Mouse (Mus musculus): ENCODE measurements around the gene Cd300ld3. TPM values are rescaled to one million over a fixed set of nuclear protein-coding genes. Genes with fewer than 3 reads are reported as not detected.

Cd300ld3 gene
- polyA plus RNA-seq (2015; fragmentation: Nextera tagmentation; extraction: Ambion mirVana), result not detected in 2 replicates

DNA sequence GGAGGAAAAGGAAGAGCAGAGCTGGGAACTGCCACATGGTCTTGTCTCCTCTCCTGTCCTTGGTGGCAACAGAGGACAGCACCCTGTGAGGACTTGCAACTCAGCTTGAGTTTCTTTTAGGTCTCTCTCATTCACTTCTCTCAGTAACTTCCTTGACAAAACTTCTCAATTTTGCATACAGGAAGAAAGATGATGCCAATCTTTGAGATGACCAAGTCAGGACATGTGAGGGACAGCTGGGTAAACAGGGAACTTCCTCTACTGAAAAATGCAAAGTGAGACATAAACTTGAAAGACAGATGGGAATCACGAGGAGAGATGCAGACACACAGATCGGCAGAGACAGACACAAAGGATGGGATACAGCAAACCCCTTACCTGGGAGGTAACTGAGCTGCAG is at the start of gene Cd300ld3:
Gene Cd300ld3, minus strand, starts transcription at position 151 of the 400 bp plus-strand sequence.

GRCm38 (mm10) chr11:115091362-115091901 is 43.2 kb upstream of the Cd300ld3 start, which contains the start of gene Rab37:
TSS of gene Rab37 (plus strand) at chr11:115091431.

GRCm38 (mm10) chr11:115062077-115062476 is 13.9 kb upstream of the Cd300ld3 start, which contains the start of gene Cd300e:
TSS of gene Cd300e (minus strand) at chr11:115062177.

GRCm38 (mm10) chr11:115037669-115038068 is 10.5 kb downstream of the Cd300ld3 start, which contains the start of gene Cd300ld5:
TSS of gene Cd300ld5 (minus strand) at chr11:115037769.

DNA sequence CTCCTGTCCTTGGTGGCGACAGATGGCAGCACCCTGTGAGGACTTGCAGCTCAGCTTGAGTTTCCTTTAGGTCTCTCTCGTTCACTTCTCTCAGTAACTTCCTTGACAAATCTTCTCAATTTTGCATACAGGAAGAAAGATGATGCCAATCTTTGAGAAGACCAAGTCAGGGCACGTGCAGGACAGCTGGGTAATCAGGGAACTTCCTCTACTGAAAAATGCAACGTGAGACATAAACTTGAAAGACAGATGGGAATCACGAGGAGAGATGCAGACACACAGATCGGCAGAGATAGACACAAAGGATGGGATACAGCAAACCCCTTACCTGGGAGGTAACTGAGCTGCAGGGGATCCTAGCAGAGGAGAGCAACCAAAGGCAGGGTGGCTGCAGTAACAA is 21.3 kb downstream of the Cd300ld3 start, which contains the start of gene Cd300ld4:
Gene Cd300ld4, minus strand, starts transcription at position 101 of the 400 bp plus-strand sequence.

GRCm38 (mm10) chr11:115016093-115016492 is 32.1 kb downstream of the Cd300ld3 start, which contains the start of gene Cd300ld2:
TSS of gene Cd300ld2 (minus strand) at chr11:115016193.

DNA sequence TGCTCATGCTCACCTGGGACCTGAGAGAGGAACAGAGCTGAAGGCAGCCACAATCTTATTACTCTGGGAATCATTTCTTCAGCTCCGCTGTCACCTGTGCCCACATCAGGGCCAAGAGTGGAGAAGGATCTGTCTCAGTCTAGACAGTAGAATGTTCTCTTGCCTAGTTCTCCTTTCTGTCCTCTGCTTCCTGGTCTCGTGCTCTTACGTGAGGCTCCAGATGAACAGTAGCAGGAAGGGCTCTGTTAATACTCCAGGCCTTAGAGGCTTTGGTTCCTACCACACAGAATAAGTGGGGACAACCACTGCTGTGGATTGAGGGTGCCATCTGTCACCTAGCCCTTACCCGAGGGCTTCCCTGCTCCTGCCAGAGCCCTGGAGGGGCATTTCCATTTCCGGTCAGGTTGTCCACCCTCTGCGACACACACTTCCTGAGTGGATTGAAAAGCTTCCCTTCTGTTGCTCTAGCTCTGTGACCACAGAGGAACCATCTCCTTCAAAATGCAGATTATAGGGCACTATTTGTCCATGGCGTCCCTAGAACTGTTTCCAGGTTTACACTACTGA is 46.7 kb downstream of the Cd300ld3 start, which contains the start of gene Cd300c2:
Gene Cd300c2, minus strand, starts transcription at position 407 of the 567 bp plus-strand sequence.

Other genes with a start within 250 kb of the Cd300ld3 start
- gene Gpr142, start 249.5 kb downstream of the Cd300ld3 start, polyA plus RNA-seq (2015; fragmentation: Nextera tagmentation; extraction: Ambion mirVana), result not detected in 2 replicates
- gene Gprc5c, start 197.3 kb downstream of the Cd300ld3 start, polyA plus RNA-seq (2015; fragmentation: Nextera tagmentation; extraction: Ambion mirVana), result 4.9 and 5.6 TPM in 2 replicates
- gene Cd300a, start 158.4 kb downstream of the Cd300ld3 start, polyA plus RNA-seq (2015; fragmentation: Nextera tagmentation; extraction: Ambion mirVana), result 2.0 and 3.5 TPM in 2 replicates
- 1.3 and 4.5 TPM in 2 replicates for gene Cd300lb, start 114.0 kb downstream of the Cd300ld3 start, polyA plus RNA-seq (2015; fragmentation: Nextera tagmentation; extraction: Ambion mirVana)
- not detected in 2 replicates for gene Cd300c, start 79.3 kb downstream of the Cd300ld3 start, polyA plus RNA-seq (2015; fragmentation: Nextera tagmentation; extraction: Ambion mirVana)
- gene Cd300ld, start 58.5 kb downstream of the Cd300ld3 start, polyA plus RNA-seq (2015; fragmentation: Nextera tagmentation; extraction: Ambion mirVana), result 1.1 and 3.8 TPM in 2 replicates
- 2.9 and 8.2 TPM in 2 replicates for gene Cd300c2, start 46.5 kb downstream of the Cd300ld3 start, polyA plus RNA-seq (2015; fragmentation: Nextera tagmentation; extraction: Ambion mirVana)
- not detected in 2 replicates for gene Cd300ld2, start 32.2 kb downstream of the Cd300ld3 start, polyA plus RNA-seq (2015; fragmentation: Nextera tagmentation; extraction: Ambion mirVana)
- gene Cd300ld4, start 21.4 kb downstream of the Cd300ld3 start, polyA plus RNA-seq (2015; fragmentation: Nextera tagmentation; extraction: Ambion mirVana), result 0.16 TPM in 1 of 2 replicates, not detected in the other
- 0.16 TPM in 1 of 2 replicates, not detected in the other for gene Cd300ld5, start 10.6 kb downstream of the Cd300ld3 start, polyA plus RNA-seq (2015; fragmentation: Nextera tagmentation; extraction: Ambion mirVana)
- not detected in 2 replicates for gene Cd300e, start 13.8 kb upstream of the Cd300ld3 start, polyA plus RNA-seq (2015; fragmentation: Nextera tagmentation; extraction: Ambion mirVana)
- gene Rab37, start 43.0 kb upstream of the Cd300ld3 start, polyA plus RNA-seq (2015; fragmentation: Nextera tagmentation; extraction: Ambion mirVana), result 0.52 and 0.54 TPM in 2 replicates
- 1.1 and 9.2 TPM in 2 replicates for gene Cd300lf, start 85.6 kb upstream of the Cd300ld3 start, polyA plus RNA-seq (2015; fragmentation: Nextera tagmentation; extraction: Ambion mirVana)
- 87.0 and 97.9 TPM in 2 replicates for gene Slc9a3r1, start 114.9 kb upstream of the Cd300ld3 start, polyA plus RNA-seq (2015; fragmentation: Nextera tagmentation; extraction: Ambion mirVana)
- 9.5 and 12.8 TPM in 2 replicates for gene Tmem104, start 139.1 kb upstream of the Cd300ld3 start, polyA plus RNA-seq (2015; fragmentation: Nextera tagmentation; extraction: Ambion mirVana)
- 14.3 and 23.2 TPM in 2 replicates for gene Nat9, start 139.4 kb upstream of the Cd300ld3 start, polyA plus RNA-seq (2015; fragmentation: Nextera tagmentation; extraction: Ambion mirVana)
- 0.16 and 0.17 TPM in 2 replicates for gene Grin2c, start 218.8 kb upstream of the Cd300ld3 start, polyA plus RNA-seq (2015; fragmentation: Nextera tagmentation; extraction: Ambion mirVana)
- 5.7 and 6.2 TPM in 2 replicates for gene Fdxr, start 228.6 kb upstream of the Cd300ld3 start, polyA plus RNA-seq (2015; fragmentation: Nextera tagmentation; extraction: Ambion mirVana)
- gene Fads6, start 249.3 kb upstream of the Cd300ld3 start, polyA plus RNA-seq (2015; fragmentation: Nextera tagmentation; extraction: Ambion mirVana), result 0.26 and 0.30 TPM in 2 replicates